Mouse (Mus musculus) kidney, adult 18-20 months (tissue): ENCODE measurements around the gene Mobp.

ENCODE experiments used
- DNase-seq: peaks from one replicate; pipeline ENCODE4 v3.0.0; 2021

Gene Mobp

GRCm38 (mm10) chr9:120214978-120215495 is 65.5 kb downstream of the Mobp start:
- DNase-seq: no peak

- no peak for DNase-seq
Measured at GRCm38 (mm10) chr9:120219411-120219810, 69.9 kb downstream of the Mobp start.
